ENCODE assay signal across 26 mouse cellular contexts in the genomic region with DNA sequence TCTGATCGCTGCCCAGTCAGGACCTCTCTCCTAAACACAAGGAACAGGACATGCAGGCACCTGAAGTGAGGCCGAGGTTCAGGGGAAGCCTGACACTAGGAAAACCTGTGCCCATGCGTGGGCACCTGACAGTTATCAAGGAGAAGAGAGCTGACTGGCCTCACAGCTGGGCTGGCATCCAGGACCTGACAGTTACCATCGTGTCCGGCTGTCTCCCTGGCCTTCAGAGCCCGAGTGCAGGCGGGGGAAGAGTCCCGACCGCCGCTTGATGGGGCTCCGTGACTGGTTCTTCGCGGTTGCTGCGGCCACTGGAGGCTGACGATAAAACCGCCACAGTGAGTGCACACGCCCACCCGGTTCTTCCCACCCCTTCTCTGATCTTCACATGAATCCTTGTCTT. TPM values are rescaled to one million over a fixed set of nuclear protein-coding genes. Genes with fewer than 3 reads are reported as not detected.
A peak's percentile ranks its signal among the peaks of the same experiment; 100 is the strongest.
DNase-seq lines count a peak whose midpoint lies in the region; ATAC-seq lines count a peak whose summit lies in the region.
"Had no signal": no experiment of that assay in that cellular context is flagged by ENCODE, and none has a peak within 500 bp of the region (broad histone marks: within the 10 kb centered on the region; RNA-seq: fewer than 3 reads in every experiment).

No protein-coding gene starts in this region.

- no peak for ATAC-seq in megakaryocyte, adult 5-6 weeks (ENCODE audit: poor library complexity, severe bottlenecking)
- ATAC-seq: activated CD4-positive, CD25-positive, alpha-beta regulatory T cell, adult 4 months; forebrain, embryonic 14.5 days; forebrain, postnatal 0 days; hindbrain, postnatal 0 days; inflammation-experienced regulatory T-cells, adult 6 months; intestine, embryonic 16.5 days had no signal

- peak; percentile 53 to 80 for DNase-seq in adrenal gland, adult (ENCODE audit: inconsistent age in 2 of 2, low spot score in 1 of 2)
- no peak for DNase-seq in adrenal gland, adult 18-20 months (ENCODE audit: low spot score in 2 of 2)
- peak; percentile 10 for DNase-seq in retina, postnatal 1 day
- DNase-seq in retina, embryonic 14.5 days (ENCODE audit: low spot score): no peak
- DNase-seq in adrenal gland, postnatal 10 days: peak; percentile 62
- DNase-seq in adrenal gland, postnatal 36 days: peak; percentile 64 to 66
- DNase-seq in right cerebral cortex, postnatal 14 days: no peak
- DNase-seq: cerebellum, adult 11 months; cerebellum, adult 2 months; cerebellum, adult 9-11 months; cerebellum, postnatal 25 days; forebrain, postnatal 0 days; gastrocnemius, adult 2 months; gastrocnemius, postnatal 25 days; heart, postnatal 14 days; heart, postnatal 4 days had no signal

RNA-seq across cellular contexts. Expression of gene Olfr412, which starts 33.7 kb away (rescaled TPM):
- not detected for total RNA-seq in adrenal gland, adult 18-20 months (2021)
- total RNA-seq in adrenal gland, postnatal 10 days (2021): not detected
- not detected for total RNA-seq in adrenal gland, postnatal 36 days (2021)
- not detected in 2 replicates for total RNA-seq in megakaryocyte, adult 5-6 weeks (2015)
- not detected in 2 replicates for total RNA-seq in megakaryocyte, adult 5-6 weeks (2017)
- total RNA-seq: adrenal gland, postnatal 4 days; common myeloid progenitor, adult 5-6 weeks; ES-E14; forebrain, postnatal 0 days; gastrocnemius, adult 2 months; gastrocnemius, postnatal 25 days; heart, adult 2 months; heart, postnatal 14 days; heart, postnatal 4 days; hindbrain, postnatal 0 days had no signal

RNA-seq across cellular contexts. Expression of gene Olfr411, which starts 43.1 kb away (rescaled TPM):
- not detected for total RNA-seq in adrenal gland, adult 18-20 months (2021)
- not detected for total RNA-seq in adrenal gland, postnatal 10 days (2021)
- not detected for total RNA-seq in adrenal gland, postnatal 36 days (2021)
- total RNA-seq in megakaryocyte, adult 5-6 weeks (2015): not detected in 2 replicates
- total RNA-seq in megakaryocyte, adult 5-6 weeks (2017): not detected in 2 replicates
- total RNA-seq: adrenal gland, postnatal 4 days; common myeloid progenitor, adult 5-6 weeks; ES-E14; forebrain, postnatal 0 days; gastrocnemius, adult 2 months; gastrocnemius, postnatal 25 days; heart, adult 2 months; heart, postnatal 14 days; heart, postnatal 4 days; hindbrain, postnatal 0 days had no signal

RNA-seq across cellular contexts. Expression of gene Olfr410, which starts 57.8 kb away (rescaled TPM):
- not detected for total RNA-seq in adrenal gland, adult 18-20 months (2021)
- total RNA-seq in adrenal gland, postnatal 10 days (2021): not detected
- total RNA-seq in adrenal gland, postnatal 36 days (2021): not detected
- not detected in 2 replicates for total RNA-seq in megakaryocyte, adult 5-6 weeks (2015)
- total RNA-seq in megakaryocyte, adult 5-6 weeks (2017): not detected in 2 replicates
- total RNA-seq: adrenal gland, postnatal 4 days; common myeloid progenitor, adult 5-6 weeks; ES-E14; forebrain, postnatal 0 days; gastrocnemius, adult 2 months; gastrocnemius, postnatal 25 days; heart, adult 2 months; heart, postnatal 14 days; heart, postnatal 4 days; hindbrain, postnatal 0 days had no signal

Comparison
In these comparisons a context has a peak if more than half of its experiments do, and no peak if none do; other contexts are left out.
1. DNase-seq: peak in adrenal gland, adult (2 of 2), retina, postnatal 1 day (single experiment), adrenal gland, postnatal 10 days (single experiment) and adrenal gland, postnatal 36 days (2 of 2); none in adrenal gland, adult 18-20 months (0 of 2), retina, embryonic 14.5 days (single experiment) and right cerebral cortex, postnatal 14 days (single experiment).